Mouse (Mus musculus) thymus, postnatal 10 days (tissue): Measurements from ENCODE around the gene St6galnac4.
A peak's percentile ranks its signal among the peaks of the same experiment; 100 is the strongest.

Experiments used
- DNase-seq, 2 experiments: peaks; one replicate each; pipeline ENCODE4 v3.0.0; 2021; ENCODE audit warnings: low spot score in 2 of 2

St6galnac4 gene

GRCm38 (mm10) chr2:32586871-32587351 is at the start of gene St6galnac4:
Gene St6galnac4, plus strand, starts transcription at chr2:32587095.
- DNase-seq: peak; percentile 87 to 92

- no peak for DNase-seq
Observed at GRCm38 (mm10) chr2:32537360-32537905, 49.5 kb upstream of the St6galnac4 start.

- DNase-seq: no peak
Observed at GRCm38 (mm10) chr2:32537941-32538340, 49.0 kb upstream of the St6galnac4 start.

GRCm38 (mm10) chr2:32538461-32538860 is 48.4 kb upstream of the St6galnac4 start:
- no peak for DNase-seq

- no peak for DNase-seq
Observed at GRCm38 (mm10) chr2:32539452-32539981, 47.4 kb upstream of the St6galnac4 start.

GRCm38 (mm10) chr2:32541333-32541908 is 45.5 kb upstream of the St6galnac4 start:
- DNase-seq: no peak

- DNase-seq: peak; percentile 79 to 84
Observed at GRCm38 (mm10) chr2:32541986-32542573, 44.8 kb upstream of the St6galnac4 start.

- DNase-seq: no peak
Observed at GRCm38 (mm10) chr2:32543031-32543449, 43.9 kb upstream of the St6galnac4 start.

- DNase-seq: no peak
Observed at GRCm38 (mm10) chr2:32546951-32547350, 39.9 kb upstream of the St6galnac4 start.

- DNase-seq: no peak
Observed at GRCm38 (mm10) chr2:32547380-32547779, 39.5 kb upstream of the St6galnac4 start.

GRCm38 (mm10) chr2:32547964-32548739 is 38.7 kb upstream of the St6galnac4 start:
- no peak for DNase-seq

- no peak for DNase-seq
Observed at GRCm38 (mm10) chr2:32549171-32549570, 37.7 kb upstream of the St6galnac4 start.

GRCm38 (mm10) chr2:32549764-32550163 is 37.1 kb upstream of the St6galnac4 start:
- no peak for DNase-seq

GRCm38 (mm10) chr2:32551236-32551635 is 35.7 kb upstream of the St6galnac4 start:
- no peak for DNase-seq

- DNase-seq: no peak
Observed at GRCm38 (mm10) chr2:32553592-32554148, 33.2 kb upstream of the St6galnac4 start.

- DNase-seq: no peak
Observed at GRCm38 (mm10) chr2:32555484-32555883, 31.4 kb upstream of the St6galnac4 start.

GRCm38 (mm10) chr2:32556019-32556418 is 30.9 kb upstream of the St6galnac4 start:
- DNase-seq: peak; percentile 26 to 39

- no peak for DNase-seq
Observed at GRCm38 (mm10) chr2:32559570-32559969, 27.3 kb upstream of the St6galnac4 start.

- DNase-seq: peak; percentile 51 to 71
Observed at GRCm38 (mm10) chr2:32566536-32567063, 20.3 kb upstream of the St6galnac4 start.

GRCm38 (mm10) chr2:32568149-32568548 is 18.7 kb upstream of the St6galnac4 start:
- DNase-seq: no peak

- DNase-seq: no peak
Observed at GRCm38 (mm10) chr2:32568941-32569340, 18.0 kb upstream of the St6galnac4 start.
